Mouse (Mus musculus) cerebellum, adult 2 months (tissue): ENCODE measurements around the gene Mbnl1.

Experiments
- CTCF ChIP-seq: fragments of 200-500 bp; IDR thresholded peaks from 2 replicates; pipeline ENCODE4 v1.5.1; 2011; ENCODE audit warnings: low read depth, mild to moderate bottlenecking, control low read depth, low read length, moderate library complexity, borderline replicate concordance; ENCODE audit not compliant: insufficient read depth
- POLR2A ChIP-seq: fragments of 200-500 bp; IDR thresholded peaks from 2 replicates; pipeline ENCODE4 v1.6.1; 2011; ENCODE audit warnings: low read length, control low read depth, borderline replicate concordance; ENCODE audit not compliant: insufficient read depth

- TF ChIP-seq POLR2A (no peak), CTCF (no peak)
These were observed 97.9 kb downstream of the Mbnl1 start for GRCm38 (mm10) chr3:60570491-60571022.
